15 mouse cellular contexts compared by ENCODE assay signal in the genomic region with DNA sequence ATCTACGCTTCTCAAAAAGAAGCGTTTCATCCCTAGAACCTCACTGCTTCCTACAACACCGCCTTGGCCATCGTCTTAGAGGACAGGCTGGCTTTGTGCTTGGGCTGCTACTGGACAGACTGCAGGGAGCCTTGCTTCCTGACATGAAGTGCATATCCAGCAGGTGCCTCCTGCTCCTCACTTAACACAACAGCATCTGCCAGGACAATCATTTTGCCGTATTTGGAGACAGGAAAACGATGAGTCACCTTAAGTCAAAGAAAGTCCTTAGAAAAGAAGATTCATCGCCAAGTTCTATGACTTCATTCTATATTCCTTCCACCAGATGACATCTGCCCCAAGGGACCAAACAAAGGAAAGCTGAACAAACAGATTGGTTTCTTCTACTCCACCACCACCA.
DNase-seq lines count a peak whose midpoint lies in the region; ATAC-seq and TF ChIP-seq lines count a peak whose summit lies in the region.
"Had no signal": no experiment of that assay in that cellular context is flagged by ENCODE, and none has a peak within 500 bp of the region (broad histone marks: within the 10 kb centered on the region; RNA-seq: fewer than 3 reads in every experiment).

No protein-coding gene starts in this region.

- H3K4me1 ChIP-seq in midbrain, embryonic 13.5 days (replicated peaks): peaks cover 3% of the 10 kb centered on the region; the same call in 1 of the 2 replicates
- no peaks in the 10 kb centered on the region for H3K4me1 ChIP-seq in hindbrain, postnatal 0 days (ENCODE audit: insufficient read depth, low read length)
- H3K4me1 ChIP-seq: hindbrain, embryonic 13.5 days; stomach, embryonic 15.5 days had no signal

- no peak overlapping the region for H3K4me3 ChIP-seq in midbrain, embryonic 13.5 days (replicated peaks)
- H3K4me3 ChIP-seq in hindbrain, postnatal 0 days (ENCODE audit: low read length): no peak overlapping the region
- H3K4me3 ChIP-seq: hindbrain, embryonic 13.5 days; left cerebral cortex, adult 2 months; stomach, embryonic 15.5 days had no signal

- H3K27me3 ChIP-seq in midbrain, embryonic 13.5 days: no peaks in the 10 kb centered on the region
- no peaks in the 10 kb centered on the region for H3K27me3 ChIP-seq in hindbrain, postnatal 0 days (ENCODE audit: insufficient read depth, low read length)
- H3K27me3 ChIP-seq: hindbrain, embryonic 13.5 days; stomach, embryonic 15.5 days had no signal

- peak; percentile 19 for DNase-seq in gastrocnemius, postnatal 25 days
- no peak for DNase-seq in gastrocnemius, postnatal 14 days
- peak; percentile 91 for DNase-seq in 3T3-L1 (ENCODE audit: low read depth, low spot score)
- DNase-seq in brain, adult 2 months (ENCODE audit: low read depth, low spot score): peak; percentile 56
- DNase-seq in heart, postnatal 4 days: peak; percentile 26
- no peak for DNase-seq in testis, postnatal 10 days (ENCODE audit: low spot score)
- no peak for DNase-seq in hindbrain, postnatal 0 days (ENCODE audit: low spot score)
- DNase-seq: adrenal gland, postnatal 25 days; cerebellum, adult 18-20 months; lung, adult 2 months; right cerebral cortex, postnatal 4 days had no signal

- 92% methylated on average over 7 of the region's 7 CpGs for WGBS in midbrain, embryonic 13.5 days
- 89% methylated on average over 7 of the region's 7 CpGs for WGBS in hindbrain, postnatal 0 days

- intact Hi-C loops in gastrocnemius, postnatal 14 days (cut with DNase I; ENCODE audit: low total_unique reads): no loop called here

- ATAC-seq in midbrain, embryonic 13.5 days: no peak
- ATAC-seq in hindbrain, postnatal 0 days: no peak

- no peaks in the 10 kb centered on the region for H3K9me3 ChIP-seq in midbrain, embryonic 13.5 days
- H3K9me3 ChIP-seq in hindbrain, postnatal 0 days (ENCODE audit: low read length): no peaks in the 10 kb centered on the region
- H3K9me3 ChIP-seq: hindbrain, embryonic 13.5 days; stomach, embryonic 15.5 days had no signal

- H3K27ac ChIP-seq in midbrain, embryonic 13.5 days: no peak overlapping the region
- no peak overlapping the region for H3K27ac ChIP-seq in hindbrain, postnatal 0 days
- H3K27ac ChIP-seq: hindbrain, embryonic 13.5 days; left cerebral cortex, adult 2 months; stomach, embryonic 15.5 days had no signal

- TF ChIP-seq CTCF in hindbrain, postnatal 0 days (IDR thresholded peaks at IDR 0.05; ENCODE audit: low read depth): no peak

- no peaks in the 10 kb centered on the region for H3K36me3 ChIP-seq in midbrain, embryonic 13.5 days
- no peaks in the 10 kb centered on the region for H3K36me3 ChIP-seq in hindbrain, postnatal 0 days (ENCODE audit: insufficient read depth, low read length)
- H3K36me3 ChIP-seq: hindbrain, embryonic 13.5 days; stomach, embryonic 15.5 days had no signal

- no peak overlapping the region for H3K4me2 ChIP-seq in midbrain, embryonic 13.5 days (replicated peaks)
- H3K4me2 ChIP-seq in hindbrain, postnatal 0 days (ENCODE audit: low read depth, low read length): no peak overlapping the region
- H3K4me2 ChIP-seq: hindbrain, embryonic 13.5 days; stomach, embryonic 15.5 days had no signal

- H3K9ac ChIP-seq in midbrain, embryonic 13.5 days (replicated peaks): no peak overlapping the region
- H3K9ac ChIP-seq in hindbrain, postnatal 0 days (replicated peaks; ENCODE audit: low read length): no peak overlapping the region
- H3K9ac ChIP-seq: hindbrain, embryonic 13.5 days; stomach, embryonic 15.5 days had no signal

Comparison
In these comparisons a context has a peak if more than half of its experiments do, and no peak if none do; other contexts are left out.
1. DNase-seq: peak in gastrocnemius, postnatal 25 days (single experiment), 3T3-L1 (single experiment), brain, adult 2 months (single experiment) and heart, postnatal 4 days (single experiment); none in gastrocnemius, postnatal 14 days (single experiment), testis, postnatal 10 days (single experiment) and hindbrain, postnatal 0 days (single experiment).